Mouse (Mus musculus) hindbrain, embryonic 16.5 days (tissue): Measurements from ENCODE around the gene Mdm1. TPM values are rescaled to one million over a fixed set of nuclear protein-coding genes. Genes with fewer than 3 reads are reported as not detected.
"Not testable (repeated sequence)": the region's sequence is repeated elsewhere in the genome, so short reads cannot be mapped to it uniquely, and the experiment has no call there.

Experiments
- ATAC-seq: fragments of 200-750 bp; cut with Nextera tagmentation; 2 replicates; pipeline ENCODE4 v1.8.0; 2017; ENCODE audit warnings: moderate TSS enrichment, moderate library complexity
- H3K27ac ChIP-seq: fragments of 300-500 bp; sonication (generic); 2 replicates; pipeline ENCODE4 v1.5.1; 2014; ENCODE audit warnings: low read depth, mild to moderate bottlenecking, control low read depth, low read length, moderate library complexity
- H3K27me3 ChIP-seq: fragments of 300-500 bp; sonication (generic); replicated peaks from 2 replicates; pipeline ENCODE4 v1.6.1; 2014; ENCODE audit warnings: low read length; ENCODE audit not compliant: control insufficient read depth, insufficient read depth
- H3K36me3 ChIP-seq: fragments of 300-500 bp; sonication (generic); 2 replicates; pipeline ENCODE4 v1.6.1; 2014; ENCODE audit warnings: mild to moderate bottlenecking, low read length, moderate library complexity, mixed read lengths; ENCODE audit not compliant: control insufficient read depth, insufficient read depth
- H3K4me1 ChIP-seq: fragments of 300-500 bp; sonication (generic); 2 replicates; pipeline ENCODE4 v1.6.1; 2014; ENCODE audit warnings: low read depth, low read length; ENCODE audit not compliant: control insufficient read depth, insufficient read depth
- H3K4me2 ChIP-seq: fragments of 300-500 bp; sonication (generic); 2 replicates; pipeline ENCODE4 v1.6.1; 2014; ENCODE audit warnings: mild to moderate bottlenecking, low read length, control low read depth, moderate library complexity
- H3K4me3 ChIP-seq: fragments of 300-500 bp; sonication (generic); 2 replicates; pipeline ENCODE4 v1.5.1; 2014; ENCODE audit warnings: mild to moderate bottlenecking, low read length, control low read depth, moderate library complexity
- H3K9ac ChIP-seq: fragments of 300-500 bp; sonication (generic); 2 replicates; pipeline ENCODE4 v1.6.1; 2014; ENCODE audit warnings: low read depth, mild to moderate bottlenecking, control low read depth, low read length, moderate library complexity
- H3K9me3 ChIP-seq: fragments of 300-500 bp; sonication (generic); 2 replicates; pipeline ENCODE4 v1.6.1; 2014; ENCODE audit warnings: mild to moderate bottlenecking, low read length, moderate library complexity; ENCODE audit not compliant: control insufficient read depth
- WGBS: fragments of 180-500 bp; shearing (Covaris S2); extraction: QIAGEN DNeasy Blood & Tissue Kit; methylation state at CpG from one replicate; pipeline ENCODE4 v1.1.7; 2014; 5-methylcytosine and 5-hydroxymethylcytosine counted together
- polyA plus RNA-seq: library from polyadenylated mRNA; unstranded; fragments of >200 nt; fragmentation: Nextera tagmentation; extraction: Ambion mirVana; gene quantifications from 2 replicates; pipeline ENCODE4 v1.2.1, GENCODE M21; 2015

Gene Mdm1
- polyA plus RNA-seq, 1 experiment from 2014 or later = 27.9 TPM

DNA sequence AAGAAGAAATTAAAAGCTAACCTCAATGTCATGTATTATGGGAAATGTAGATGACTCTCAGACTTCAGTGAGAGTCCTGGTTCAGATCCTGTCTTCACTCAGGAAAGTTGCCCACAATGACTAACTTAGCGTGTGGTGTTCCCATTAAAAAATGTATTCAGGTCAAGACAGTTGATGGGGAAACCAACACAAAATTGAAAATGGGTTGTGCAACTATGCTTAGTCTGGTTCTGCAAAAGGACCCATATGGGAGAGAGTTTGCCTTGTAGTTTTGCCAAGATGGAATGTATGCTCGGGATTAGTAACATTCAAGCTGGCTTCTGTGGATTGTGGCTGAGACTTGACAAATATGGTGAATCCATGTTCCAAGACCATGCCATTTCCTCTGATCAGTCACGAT, 31.3 kb downstream of the Mdm1 start:
- 93% methylated on average over 3 of the region's 3 CpGs for WGBS
- Histone ChIP-seq H3K9ac (no peak overlapping the region), H3K27me3 (no peaks in the 10 kb centered on the region), H3K36me3 (no peaks in the 10 kb centered on the region), H3K9me3 (no peaks in the 10 kb centered on the region), H3K4me3 (no peak overlapping the region), H3K4me2 (no peak overlapping the region), H3K27ac (no peak overlapping the region), H3K4me1 (no peaks in the 10 kb centered on the region)
- ATAC-seq = no peak

DNA sequence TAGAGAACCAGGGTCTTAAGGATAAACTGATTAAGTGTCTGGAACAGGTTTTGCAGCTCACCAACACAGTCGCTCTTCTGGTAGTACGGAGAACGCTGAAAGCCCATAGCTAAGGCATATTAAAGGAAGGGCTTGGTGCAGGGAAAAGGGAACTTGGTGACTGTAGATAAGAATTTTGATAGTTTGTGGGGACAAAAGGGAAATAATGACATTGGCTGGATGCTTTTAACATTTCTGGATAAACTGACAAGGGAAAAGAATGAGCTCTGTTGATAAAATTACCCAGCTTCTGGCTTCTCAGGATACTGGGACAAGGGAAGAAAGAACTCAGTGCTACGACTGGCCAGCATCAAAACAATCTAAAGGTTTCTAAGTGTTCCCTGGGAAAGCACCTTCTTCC, 33.9 kb downstream of the Mdm1 start:
- not testable (repeated sequence) for H3K9ac ChIP-seq, H3K27me3 ChIP-seq, H3K4me1 ChIP-seq, H3K9me3 ChIP-seq, H3K4me2 ChIP-seq, ATAC-seq, H3K36me3 ChIP-seq, H3K4me3 ChIP-seq, H3K27ac ChIP-seq
- WGBS = 87% methylated on average over 4 of the region's 4 CpGs

DNA sequence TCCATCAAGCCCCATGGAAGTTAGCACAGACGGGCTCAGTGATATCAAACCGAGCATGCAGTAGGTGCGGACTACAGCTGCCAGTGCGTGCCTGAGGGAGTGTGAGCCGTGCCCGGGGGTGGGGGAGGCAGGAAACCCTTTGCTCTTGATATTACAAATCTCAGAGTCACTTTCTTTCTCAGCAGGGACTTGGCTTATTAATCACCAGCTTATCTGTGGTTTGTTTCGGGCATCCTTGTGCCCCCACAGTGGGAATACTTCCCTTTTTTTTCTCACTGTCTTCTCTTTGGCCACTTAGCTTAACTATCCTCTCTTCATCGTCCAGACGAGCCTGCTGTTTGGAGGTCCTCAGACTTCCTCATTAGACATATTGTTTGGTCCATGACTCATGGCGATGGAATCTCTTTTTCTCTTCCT, 37.1 kb downstream of the Mdm1 start:
- H3K4me2 ChIP-seq = no peak overlapping the region
- 76% methylated on average over 10 of the region's 10 CpGs for WGBS

DNA sequence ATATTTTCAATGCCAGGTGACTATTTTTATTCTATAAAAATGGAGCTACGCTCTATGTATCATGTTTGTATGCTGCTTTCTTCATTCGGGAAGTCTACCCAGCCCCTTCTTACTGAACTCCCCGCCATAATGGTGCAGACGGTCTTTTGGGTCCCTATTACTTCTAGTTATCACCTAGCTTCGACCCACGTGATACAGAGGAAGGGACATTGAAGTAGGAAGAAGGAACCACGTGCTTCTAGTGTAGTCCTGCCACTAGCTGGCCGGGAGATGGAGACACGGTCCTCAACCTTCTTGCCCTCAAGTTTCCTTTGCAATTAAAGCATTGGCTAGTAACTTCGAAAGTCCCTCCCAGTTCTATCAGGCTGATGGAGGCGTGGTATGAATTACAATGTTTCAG, 37.7 kb downstream of the Mdm1 start:
- ATAC-seq = no peak
- H3K4me1 ChIP-seq = no peaks in the 10 kb centered on the region
- 91% methylated on average over 11 of the region's 11 CpGs for WGBS
- no peaks in the 10 kb centered on the region for H3K27me3 ChIP-seq
- H3K27ac ChIP-seq = no peak overlapping the region
- H3K36me3 ChIP-seq = no peaks in the 10 kb centered on the region
- no peak overlapping the region for H3K4me3 ChIP-seq
- no peak overlapping the region for H3K4me2 ChIP-seq
- H3K9ac ChIP-seq = no peak overlapping the region
- H3K9me3 ChIP-seq = no peaks in the 10 kb centered on the region

More for the DNA sequence above, 37.1 kb downstream of the Mdm1 start:
- no peak overlapping the region for H3K27ac ChIP-seq
- H3K9me3 ChIP-seq = no peaks in the 10 kb centered on the region
- no peak overlapping the region for H3K9ac ChIP-seq
- no peaks in the 10 kb centered on the region for H3K27me3 ChIP-seq
- H3K4me1 ChIP-seq = no peaks in the 10 kb centered on the region
- ATAC-seq = no peak
- H3K4me3 ChIP-seq = no peak overlapping the region
- H3K36me3 ChIP-seq = no peaks in the 10 kb centered on the region

DNA sequence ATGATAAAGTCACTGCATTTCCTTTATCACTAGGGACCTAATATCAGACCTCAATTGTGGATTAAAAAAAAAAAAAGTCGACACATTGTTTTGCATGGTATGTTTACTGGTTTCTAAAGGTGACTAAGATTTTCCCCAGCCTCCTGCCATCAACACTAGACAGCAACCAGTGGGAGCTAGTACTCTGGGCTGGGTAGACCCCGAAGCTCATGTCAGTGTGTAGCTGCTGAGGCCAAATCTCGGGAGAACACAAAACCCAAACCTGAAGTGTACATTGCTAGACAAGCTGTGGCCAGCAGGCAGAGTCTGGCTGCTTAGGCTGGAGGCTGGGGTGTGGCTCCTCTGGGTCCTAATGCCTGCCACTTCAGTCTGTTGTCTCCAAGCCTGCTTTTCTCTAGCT, 53.5 kb downstream of the Mdm1 start:
- WGBS = 37% methylated on average over 3 of the region's 3 CpGs
- H3K9ac ChIP-seq, H3K4me2 ChIP-seq, H3K27ac ChIP-seq, H3K36me3 ChIP-seq, H3K4me3 ChIP-seq, H3K27me3 ChIP-seq, H3K4me1 ChIP-seq, ATAC-seq, H3K9me3 ChIP-seq: not testable (repeated sequence)

DNA sequence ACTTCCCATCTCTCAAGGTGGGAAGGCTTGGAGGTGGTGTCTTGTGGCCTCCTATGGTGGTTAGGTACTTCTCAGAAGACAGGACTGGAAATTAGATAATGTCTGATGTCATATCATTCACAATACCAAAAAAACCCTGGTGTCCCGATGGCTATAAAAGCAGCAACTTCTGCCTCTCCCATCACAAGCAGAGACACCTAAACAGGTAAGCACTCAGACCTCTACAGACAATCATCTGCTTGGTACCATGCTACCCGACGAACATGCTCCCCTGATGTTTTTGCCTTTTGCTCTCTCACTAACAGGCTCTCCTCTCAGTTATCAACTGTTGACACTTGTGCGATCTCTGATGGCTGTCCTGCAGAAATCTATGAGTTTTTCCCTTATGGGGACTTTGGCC, 63.0 kb downstream of the Mdm1 start, which contains the start of gene Il22:
Gene Il22 (plus strand): TSS at position 301 of the 400 bp plus-strand sequence.
- Histone ChIP-seq H3K27me3 (no peaks in the 10 kb centered on the region), H3K27ac (no peak within 1 kb of the TSS), H3K4me3 (no peak within 1 kb of the TSS), H3K9ac (no peak within 1 kb of the TSS), H3K36me3 (no peaks in the 10 kb centered on the region), H3K4me1 (no peaks in the 10 kb centered on the region), H3K4me2 (no peak within 1 kb of the TSS), H3K9me3 (no peaks in the 10 kb centered on the region)
- no peak for ATAC-seq
- 94% methylated on average over 4 of the region's 4 CpGs for WGBS

DNA sequence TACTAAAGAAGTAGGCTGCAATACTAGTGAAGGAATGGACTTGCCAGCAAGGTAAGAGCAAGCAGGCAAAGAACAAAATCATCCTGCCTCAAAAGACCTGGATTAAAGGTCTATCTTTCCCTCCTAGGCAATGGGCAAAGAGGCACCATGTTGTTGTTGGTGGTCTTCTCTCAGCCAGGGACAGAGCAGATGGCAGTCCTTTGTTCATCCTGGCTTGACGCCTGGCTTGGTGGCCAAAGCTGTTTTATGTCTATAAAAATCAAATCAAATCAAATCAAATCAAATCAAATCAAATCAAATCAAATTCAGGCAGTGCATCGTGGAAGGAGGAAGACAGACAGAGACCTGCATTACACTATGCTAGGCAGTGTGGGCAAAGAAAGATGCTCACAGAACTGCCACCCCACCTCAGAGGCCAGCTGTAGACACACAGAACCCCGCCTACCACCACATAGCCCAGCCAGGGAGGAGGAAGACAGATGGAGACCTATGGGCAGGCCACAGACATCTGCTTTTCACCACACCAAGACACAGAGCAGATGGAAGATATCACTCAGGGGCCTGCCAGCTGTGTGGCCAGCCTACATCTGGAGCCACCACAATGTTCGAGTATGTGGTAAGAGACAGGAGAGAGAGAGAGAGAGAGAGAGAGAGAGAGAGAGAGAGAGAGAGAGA, 74.2 kb downstream of the Mdm1 start:
- H3K9ac ChIP-seq, H3K9me3 ChIP-seq, H3K36me3 ChIP-seq, H3K4me2 ChIP-seq, H3K4me3 ChIP-seq, H3K4me1 ChIP-seq, H3K27ac ChIP-seq, H3K27me3 ChIP-seq: not testable (repeated sequence)
- ATAC-seq = peak; percentile 58; the same call in 1 of the 2 replicates
- 66% methylated on average over 2 of the region's 4 CpGs for WGBS

Other genes starting within 250 kb of the Mdm1 start
- gene Il22, start 63.1 kb downstream of the Mdm1 start, polyA plus RNA-seq = 0.16 and 0.41 TPM in 2 replicates
- 0.19 and 0.23 TPM in 2 replicates for gene Gm32717, start 99.0 kb downstream of the Mdm1 start, polyA plus RNA-seq
- gene Gm32802, start 116.9 kb downstream of the Mdm1 start, polyA plus RNA-seq = 0.19 and 0.23 TPM in 2 replicates
- 0.52 and 1.5 TPM in 2 replicates for gene Iltifb, start 153.2 kb downstream of the Mdm1 start, polyA plus RNA-seq
- gene Gm9040, start 185.2 kb downstream of the Mdm1 start, polyA plus RNA-seq = not detected in 2 replicates
- not detected in 2 replicates for gene Gm9044, start 190.6 kb downstream of the Mdm1 start, polyA plus RNA-seq
- 0.10 TPM in 1 of 2 replicates, not detected in the other for gene Gm9045, start 196.0 kb downstream of the Mdm1 start, polyA plus RNA-seq
- not detected in 2 replicates for gene Gm9046, start 201.4 kb downstream of the Mdm1 start, polyA plus RNA-seq
- gene Gm9048, start 206.9 kb downstream of the Mdm1 start, polyA plus RNA-seq = not detected in 2 replicates
- gene Gm9049, start 212.3 kb downstream of the Mdm1 start, polyA plus RNA-seq = 0.10 TPM in 1 of 2 replicates, not detected in the other